Mouse (Mus musculus) forebrain, embryonic 13.5 days (tissue): Measurements from ENCODE around the gene Olfr728. TPM values are rescaled to one million over a fixed set of nuclear protein-coding genes. Genes with fewer than 3 reads are reported as not detected.

Experiments
- ATAC-seq: fragments of 200-750 bp; cut with Nextera tagmentation; 2 replicates; pipeline ENCODE4 v1.8.0; 2017
- H3K27ac ChIP-seq: fragments of 300-500 bp; sonication (generic); 2 replicates; pipeline ENCODE4 v1.5.1; 2015; ENCODE audit warnings: inconsistent platforms, mild to moderate bottlenecking, moderate library complexity
- H3K27me3 ChIP-seq: fragments of 300-500 bp; sonication (generic); 2 replicates; pipeline ENCODE4 v1.6.1; 2015; ENCODE audit warnings: mild to moderate bottlenecking, inconsistent platforms
- H3K36me3 ChIP-seq: fragments of 300-500 bp; sonication (generic); 2 replicates; pipeline ENCODE4 v1.6.1; 2015; ENCODE audit warnings: mild to moderate bottlenecking, inconsistent platforms; ENCODE audit not compliant: poor library complexity, severe bottlenecking
- H3K4me1 ChIP-seq: fragments of 300-500 bp; sonication (generic); 2 replicates; pipeline ENCODE4 v1.6.1; 2015; ENCODE audit warnings: inconsistent platforms
- H3K4me2 ChIP-seq: fragments of 300-500 bp; sonication (generic); 2 replicates; pipeline ENCODE4 v1.6.1; 2015; ENCODE audit warnings: inconsistent platforms, mild to moderate bottlenecking, moderate library complexity
- H3K4me3 ChIP-seq: fragments of 300-500 bp; sonication (generic); 2 replicates; pipeline ENCODE4 v1.5.1; 2015; ENCODE audit warnings: mild to moderate bottlenecking, inconsistent platforms
- H3K9ac ChIP-seq: fragments of 300-500 bp; sonication (generic); 2 replicates; pipeline ENCODE4 v1.6.1; 2015; ENCODE audit warnings: mild to moderate bottlenecking, inconsistent platforms
- H3K9me3 ChIP-seq: fragments of 300-500 bp; sonication (generic); replicated peaks from 2 replicates; pipeline ENCODE4 v1.6.1; 2016; ENCODE audit warnings: inconsistent platforms
- WGBS: fragments of 180-500 bp; shearing (Covaris S2); methylation state at CpG from one replicate; pipeline ENCODE4 v1.1.7; 2015; 5-methylcytosine and 5-hydroxymethylcytosine counted together
- polyA plus RNA-seq: library from polyadenylated mRNA; unstranded; fragments of >200 nt; fragmentation: Nextera tagmentation; extraction: Ambion mirVana; gene quantifications from 2 replicates; pipeline ENCODE4 v1.2.1, GENCODE M21; 2015

Gene Olfr728
- not detected in 2 replicates for polyA plus RNA-seq

GRCm38 (mm10) chr14:50142580-50142979, at the start of gene Olfr728:
Gene Olfr728 (minus strand): TSS chr14:50142680.
- Histone ChIP-seq H3K4me3 (no peak within 1 kb of the TSS), H3K36me3 (no peaks in the 10 kb centered on the region), H3K9me3 (no peaks in the 10 kb centered on the region), H3K4me1 (no peaks in the 10 kb centered on the region), H3K27me3 (no peaks in the 10 kb centered on the region), H3K4me2 (no peak within 1 kb of the TSS), H3K27ac (no peak within 1 kb of the TSS), H3K9ac (no peak within 1 kb of the TSS)
- 92% methylated on average over 5 of the region's 5 CpGs for WGBS
- ATAC-seq, result no peak

- Histone ChIP-seq H3K27me3 (no peaks in the 10 kb centered on the region), H3K4me1 (no peaks in the 10 kb centered on the region), H3K9ac (no peak within 1 kb of the TSS), H3K27ac (no peak within 1 kb of the TSS), H3K36me3 (no peaks in the 10 kb centered on the region), H3K9me3 (no peaks in the 10 kb centered on the region), H3K4me2 (no peak within 1 kb of the TSS), H3K4me3 (no peak within 1 kb of the TSS)
- WGBS, result 40% methylated on average over 1 of the region's 1 CpGs
- no peak for ATAC-seq
Observed at GRCm38 (mm10) chr14:50188098-50188497, 45.6 kb upstream of the Olfr728 start, which contains the start of gene Olfr730. Gene Olfr730 (minus strand): TSS chr14:50188198.

- Histone ChIP-seq H3K27me3 (no peaks in the 10 kb centered on the region), H3K27ac (no peak within 1 kb of the TSS), H3K4me3 (no peak within 1 kb of the TSS), H3K36me3 (no peaks in the 10 kb centered on the region), H3K9ac (no peak within 1 kb of the TSS), H3K4me1 (no peaks in the 10 kb centered on the region), H3K9me3 (no peaks in the 10 kb centered on the region), H3K4me2 (no peak within 1 kb of the TSS)
- no peak for ATAC-seq
Observed at GRCm38 (mm10) chr14:50152810-50153209, 10.3 kb upstream of the Olfr728 start, which contains the start of gene Olfr729. Gene Olfr729 (minus strand): TSS chr14:50152910.

GRCm38 (mm10) chr14:50122886-50123285, 19.6 kb downstream of the Olfr728 start, which contains the start of gene Olfr727:
Gene Olfr727 (plus strand): TSS chr14:50123186.
- 98% methylated on average over 1 of the region's 1 CpGs for WGBS
- no peak within 1 kb of the TSS for H3K9ac ChIP-seq

GRCm38 (mm10) chr14:50090853-50091252, 51.6 kb downstream of the Olfr728 start, which contains the start of gene Olfr726:
Gene Olfr726 (minus strand): TSS chr14:50090953.
- Histone ChIP-seq H3K4me1 (no peaks in the 10 kb centered on the region), H3K4me3 (no peak within 1 kb of the TSS), H3K9ac (no peak within 1 kb of the TSS), H3K27ac (no peak within 1 kb of the TSS), H3K27me3 (no peaks in the 10 kb centered on the region), H3K9me3 (no peaks in the 10 kb centered on the region), H3K36me3 (no peaks in the 10 kb centered on the region), H3K4me2 (no peak within 1 kb of the TSS)
- no peak for ATAC-seq
- WGBS, result 84% methylated on average over 1 of the region's 1 CpGs

More at GRCm38 (mm10) chr14:50122886-50123285, 19.6 kb downstream of the Olfr728 start, which contains the start of gene Olfr727:
- no peaks in the 10 kb centered on the region for H3K9me3 ChIP-seq
- H3K27ac ChIP-seq, result no peak within 1 kb of the TSS
- no peak within 1 kb of the TSS for H3K4me2 ChIP-seq
- H3K4me3 ChIP-seq, result no peak within 1 kb of the TSS
- H3K27me3 ChIP-seq, result no peaks in the 10 kb centered on the region
- ATAC-seq, result no peak
- no peaks in the 10 kb centered on the region for H3K36me3 ChIP-seq
- no peaks in the 10 kb centered on the region for H3K4me1 ChIP-seq

Other genes with a start within 250 kb of the Olfr728 start
- not detected in 2 replicates for gene Olfr722, start 240.7 kb downstream of the Olfr728 start, polyA plus RNA-seq
- gene Olfr723, start 210.9 kb downstream of the Olfr728 start, polyA plus RNA-seq, result not detected in 2 replicates
- not detected in 2 replicates for gene Olfr724, start 179.4 kb downstream of the Olfr728 start, polyA plus RNA-seq
- gene Olfr725, start 102.3 kb downstream of the Olfr728 start, polyA plus RNA-seq, result not detected in 2 replicates
- not detected in 2 replicates for gene Olfr726, start 51.7 kb downstream of the Olfr728 start, polyA plus RNA-seq
- not detected in 2 replicates for gene Olfr727, start 19.5 kb downstream of the Olfr728 start, polyA plus RNA-seq
- gene Olfr729, start 10.2 kb upstream of the Olfr728 start, polyA plus RNA-seq, result not detected in 2 replicates
- not detected in 2 replicates for gene Olfr730, start 45.5 kb upstream of the Olfr728 start, polyA plus RNA-seq
- not detected in 2 replicates for gene Olfr731, start 99.2 kb upstream of the Olfr728 start, polyA plus RNA-seq
- gene Olfr732, start 141.5 kb upstream of the Olfr728 start, polyA plus RNA-seq, result not detected in 2 replicates
- not detected in 2 replicates for gene Olfr733, start 158.8 kb upstream of the Olfr728 start, polyA plus RNA-seq
- not detected in 2 replicates for gene Olfr734, start 184.1 kb upstream of the Olfr728 start, polyA plus RNA-seq
- not detected in 2 replicates for gene Olfr735, start 206.2 kb upstream of the Olfr728 start, polyA plus RNA-seq
- gene Tlr11, start 215.2 kb upstream of the Olfr728 start, polyA plus RNA-seq, result not detected in 2 replicates
- gene Olfr736, start 238.5 kb upstream of the Olfr728 start, polyA plus RNA-seq, result not detected in 2 replicates